Mouse (Mus musculus) MEL-GATA-1-ER (cell line): ENCODE results near the gene Plekha8.

Experiments used
- DNase-seq: peaks from one replicate; pipeline ENCODE4 v3.0.0-alpha.2; 2012; ENCODE audit warnings: low read depth; ENCODE audit errors: extremely low read depth

The Plekha8 gene

DNA sequence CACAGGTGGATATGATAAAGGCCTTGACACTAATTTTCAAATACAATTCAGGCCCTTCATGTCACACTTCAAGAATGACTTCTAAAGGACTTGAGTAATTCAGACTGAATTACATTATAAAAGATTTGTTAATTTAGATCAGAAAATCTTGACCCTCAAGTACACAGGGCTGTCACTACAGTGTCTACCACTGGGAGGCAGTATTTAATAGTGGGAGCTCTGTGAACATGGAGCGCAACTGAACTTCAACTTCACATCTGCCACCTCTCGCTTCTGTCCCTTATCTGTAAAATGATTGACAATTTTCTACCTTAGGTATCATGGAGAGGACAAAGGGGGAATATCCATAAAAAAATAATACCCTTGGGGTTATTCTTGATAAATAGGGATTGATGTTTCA is 8.7 kb upstream of the Plekha8 start:
- peak; percentile 17 for DNase-seq

DNA sequence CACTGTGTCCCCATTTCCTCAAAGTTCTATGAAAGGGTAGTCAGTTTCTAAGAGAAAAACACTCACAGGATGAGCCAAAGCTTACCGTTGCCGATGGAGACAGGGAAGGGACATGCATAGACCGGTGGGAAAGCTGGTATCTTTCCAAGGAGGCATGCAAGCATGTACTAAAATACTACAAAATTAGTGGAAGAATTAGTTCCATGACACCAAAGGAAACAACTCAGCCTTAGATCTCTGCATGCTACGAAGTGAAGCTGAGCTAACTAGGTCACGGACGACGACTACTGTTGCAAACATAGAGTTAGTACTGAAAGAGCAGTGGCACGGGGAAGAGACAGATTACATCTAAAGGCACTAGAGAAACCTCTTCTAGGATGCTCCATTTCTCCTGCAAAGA is 8.0 kb upstream of the Plekha8 start:
- no peak for DNase-seq

DNA sequence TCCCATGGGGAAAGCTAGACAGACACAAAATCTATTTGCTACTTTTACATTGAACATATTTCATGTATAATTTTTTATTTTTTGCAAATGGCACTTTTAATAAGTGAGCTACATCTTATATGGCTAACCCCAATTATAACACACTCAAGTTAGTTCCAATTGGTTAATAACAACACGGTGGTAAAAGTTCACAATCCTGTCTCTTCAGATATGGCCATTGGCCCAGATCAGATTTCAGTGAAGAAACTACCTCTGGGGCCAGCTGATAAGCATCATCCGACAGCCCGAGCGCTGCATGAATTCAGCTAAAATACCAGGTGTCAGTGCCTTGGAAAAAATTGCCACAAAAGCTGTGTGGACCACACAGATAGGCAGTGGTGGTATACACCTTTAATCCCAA is 7.2 kb upstream of the Plekha8 start:
- no peak for DNase-seq

DNA sequence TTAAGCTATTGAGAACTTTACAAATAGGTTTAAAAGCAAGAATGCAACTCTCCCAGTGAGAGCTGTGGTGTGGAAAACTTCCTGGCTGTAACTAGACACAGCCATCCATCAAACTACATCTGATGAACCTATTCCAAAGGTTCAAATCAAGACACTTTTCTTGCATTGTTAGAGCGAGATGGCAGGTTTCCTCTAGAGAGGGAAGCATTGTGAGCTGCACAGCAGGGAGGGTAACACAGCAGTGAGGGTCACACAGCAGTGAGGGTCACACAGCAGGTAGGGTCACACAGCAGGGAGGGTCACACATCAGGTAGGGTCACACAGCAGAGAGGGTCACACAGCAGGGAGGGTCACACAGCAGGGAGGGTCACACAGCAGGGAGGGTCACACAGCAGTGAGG is 6.7 kb upstream of the Plekha8 start:
- DNase-seq = no peak

DNA sequence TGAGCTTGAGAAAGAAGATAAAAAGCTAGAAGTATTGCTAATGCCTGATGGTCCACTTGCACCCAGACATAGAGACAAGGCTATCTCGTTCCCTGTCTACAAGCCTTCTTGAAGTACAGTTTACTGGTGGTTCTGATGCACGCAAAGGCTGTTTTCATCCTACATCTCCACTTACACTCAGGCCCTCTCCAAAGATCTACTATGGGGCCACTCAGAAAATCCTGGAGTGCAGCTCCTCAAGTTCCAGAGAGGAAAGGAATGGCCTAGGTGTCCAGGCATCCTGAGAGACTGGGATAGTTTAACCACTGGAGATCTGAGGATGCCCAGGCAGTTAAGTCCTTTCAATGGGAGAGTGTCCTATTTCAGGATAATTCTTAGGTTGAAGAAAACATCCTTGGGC is 4.2 kb upstream of the Plekha8 start:
- DNase-seq = no peak

DNA sequence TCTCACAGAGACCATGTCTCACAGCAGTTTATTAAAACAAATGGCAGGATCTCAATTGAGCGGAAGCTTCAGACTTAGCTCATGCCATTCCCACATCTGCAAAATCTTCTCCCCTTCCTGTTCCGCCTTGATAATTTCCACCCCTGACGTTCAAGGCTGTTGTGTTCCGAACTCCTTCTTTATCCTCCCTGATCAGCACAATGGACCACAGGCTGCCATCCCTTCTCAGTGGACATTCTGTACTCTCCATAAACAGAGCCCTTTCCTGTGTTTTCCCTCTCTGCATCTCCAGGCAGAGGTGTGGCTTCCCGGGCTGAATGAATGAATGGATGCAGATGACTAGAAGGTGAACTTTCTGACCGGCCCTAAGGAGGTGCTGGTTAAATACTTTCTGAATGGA is 3.1 kb upstream of the Plekha8 start:
- DNase-seq = no peak

DNA sequence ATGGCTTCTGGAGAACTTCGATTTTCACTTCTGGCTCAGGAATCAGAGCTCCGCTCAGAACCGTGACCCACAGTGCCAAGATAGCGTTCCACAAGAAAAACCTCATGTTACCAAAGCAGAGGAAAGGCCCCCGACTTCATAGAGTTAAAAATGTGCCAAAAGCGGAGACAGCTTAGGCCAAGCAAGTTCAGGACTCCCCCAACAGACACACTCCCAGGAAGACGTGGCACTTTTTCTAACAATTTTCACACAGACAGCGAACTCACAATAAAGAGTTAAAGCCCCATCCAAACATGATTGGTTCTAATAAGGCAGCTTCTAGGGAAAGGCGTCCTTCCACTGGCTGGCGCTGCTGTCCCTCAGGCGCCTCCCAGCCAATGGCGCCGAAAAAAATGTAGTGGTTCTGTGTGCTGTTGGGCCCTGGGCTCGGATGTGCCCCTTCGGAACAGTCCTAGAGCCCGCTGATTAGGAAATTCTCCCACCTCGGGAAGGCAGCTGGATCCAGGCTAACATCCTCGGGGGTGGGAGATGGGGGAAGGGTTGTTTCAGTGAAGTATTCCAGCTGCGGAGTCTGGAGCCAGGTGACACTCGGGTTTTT is 1.9 kb upstream of the Plekha8 start:
- peak; percentile 90 for DNase-seq

DNA sequence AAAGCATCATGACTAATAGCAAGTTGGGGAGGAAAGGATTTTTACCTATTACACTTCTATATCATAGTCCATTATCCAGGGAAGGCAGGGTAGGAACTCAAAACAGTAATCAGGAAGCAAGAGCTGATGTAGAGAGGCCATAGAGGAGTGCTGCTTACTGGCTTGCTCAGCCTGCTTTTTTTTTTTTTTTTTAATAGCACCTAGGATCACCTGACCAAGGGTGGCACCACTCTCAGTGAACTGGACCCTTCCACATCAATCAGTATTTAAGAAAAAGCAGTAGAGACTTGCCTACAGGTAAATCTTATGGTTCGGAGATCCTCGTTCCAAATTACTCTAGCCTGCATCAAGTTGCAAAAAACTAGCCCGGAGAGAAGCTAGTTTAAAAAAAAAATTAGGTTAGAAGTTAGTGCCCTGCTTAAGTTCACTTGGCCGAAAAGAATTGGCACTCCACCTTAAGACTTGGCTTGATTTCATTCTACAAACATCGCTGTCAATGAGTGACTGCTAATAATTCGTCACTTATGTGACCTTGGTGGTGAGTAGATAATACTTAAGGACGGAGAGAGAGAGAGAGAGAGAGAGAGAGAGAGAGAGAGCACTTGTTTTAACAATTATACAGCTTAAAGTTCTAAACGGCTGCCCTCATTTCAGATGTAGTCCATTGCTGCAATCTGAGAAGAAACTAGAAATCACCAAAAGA is 994 bp upstream of the Plekha8 start:
- peak; percentile 29 for DNase-seq

DNA sequence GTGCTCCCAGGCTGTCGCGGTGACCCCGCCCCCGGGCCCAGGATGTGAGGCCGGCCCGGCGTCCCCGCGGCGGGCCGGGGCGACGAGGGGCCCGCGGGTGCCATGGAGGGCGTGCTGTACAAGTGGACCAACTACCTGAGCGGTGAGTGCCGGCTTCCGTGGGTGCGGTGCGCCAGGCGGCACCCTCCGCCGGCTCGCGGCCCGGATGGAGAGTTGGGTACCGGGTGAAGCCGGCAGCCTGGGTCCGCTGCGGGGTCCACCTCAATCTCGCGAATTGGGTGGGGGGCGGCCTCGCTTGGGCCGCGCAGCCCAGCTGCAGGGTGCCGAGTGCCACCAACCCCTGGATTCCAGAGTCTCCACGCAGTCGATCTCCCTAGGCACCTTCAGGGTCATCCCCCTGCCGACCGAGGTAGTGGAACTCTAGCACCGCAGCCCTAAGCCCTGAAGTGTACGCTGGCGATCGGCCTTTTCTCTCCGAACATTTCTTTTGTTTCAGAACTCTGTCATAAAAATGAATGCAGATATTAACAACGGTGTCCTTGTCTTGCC is 493 bp downstream of the Plekha8 start:
- DNase-seq = no peak

DNA sequence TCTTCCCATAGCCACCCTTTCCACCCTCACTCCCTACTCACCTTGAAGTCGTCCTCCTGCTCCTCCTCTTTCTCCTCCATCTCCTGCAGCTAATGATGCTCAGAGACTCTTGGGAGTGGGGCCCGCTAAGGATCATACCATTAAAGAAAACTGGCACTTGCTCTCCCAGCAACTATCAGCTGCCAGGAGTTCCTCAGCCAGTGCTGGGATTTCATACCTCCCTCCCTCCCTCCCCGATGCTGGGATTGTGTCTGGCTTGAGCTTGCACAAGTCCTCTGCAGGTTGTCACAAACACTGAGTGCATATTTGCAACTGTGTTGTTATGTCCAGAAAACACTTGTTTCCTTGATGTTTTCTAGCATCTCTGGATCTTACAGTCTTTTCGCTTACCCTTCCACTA is 2.3 kb downstream of the Plekha8 start, which contains the start of gene Fkbp14:
TSS of gene Fkbp14 (minus strand) at position 101 of the 400 bp plus-strand sequence.
- DNase-seq = no peak

DNA sequence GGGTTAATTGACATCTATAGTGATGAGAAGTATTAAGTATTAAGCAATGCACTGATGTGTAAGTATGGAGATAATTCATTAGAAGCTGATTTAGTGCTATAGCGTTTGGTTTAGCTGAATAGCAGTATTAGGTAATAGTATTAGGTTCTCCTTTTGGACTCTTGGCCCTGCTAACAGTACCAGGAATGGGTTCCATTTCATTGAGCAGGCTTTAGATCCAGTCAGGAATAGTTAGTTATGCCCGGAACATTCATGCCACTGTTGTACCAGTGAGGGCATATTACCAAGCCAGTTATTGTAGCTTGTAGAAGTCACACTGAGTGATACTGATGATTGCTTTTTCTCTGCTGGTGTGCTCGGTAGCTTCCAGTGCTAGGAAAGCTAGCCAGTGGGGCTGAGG is 2.8 kb downstream of the Plekha8 start:
- no peak for DNase-seq

DNA sequence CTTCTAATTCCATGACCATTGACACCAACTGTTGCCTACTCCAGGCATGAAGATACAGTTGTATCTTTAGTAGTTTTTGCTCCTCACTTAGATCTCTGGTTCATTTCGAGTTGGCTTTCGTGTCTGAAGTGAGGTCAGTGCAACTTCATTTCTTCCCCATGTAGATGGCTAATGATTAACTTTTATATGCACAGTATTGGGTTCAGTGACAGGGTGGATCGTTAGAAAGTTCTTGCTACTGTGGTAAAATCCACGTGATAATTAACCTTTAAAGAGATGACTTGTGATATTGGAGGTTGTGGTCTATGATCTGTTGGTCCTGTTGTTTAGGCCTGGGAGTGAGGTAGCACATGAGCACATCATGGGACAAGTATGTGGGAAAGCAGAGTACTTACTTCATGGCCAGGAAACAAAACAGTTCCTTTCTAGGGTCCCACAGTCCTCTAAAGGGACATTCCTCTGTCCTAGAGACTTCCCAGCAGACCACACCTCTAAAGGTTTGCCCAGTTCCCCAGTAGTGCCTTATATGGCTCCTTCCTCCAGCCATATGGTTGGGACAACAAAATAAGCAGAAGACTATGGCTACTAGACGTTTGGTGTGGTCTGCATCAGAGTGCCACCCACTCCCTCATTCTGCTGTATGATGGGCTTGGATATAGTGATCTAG is 5.9 kb downstream of the Plekha8 start:
- no peak for DNase-seq

DNA sequence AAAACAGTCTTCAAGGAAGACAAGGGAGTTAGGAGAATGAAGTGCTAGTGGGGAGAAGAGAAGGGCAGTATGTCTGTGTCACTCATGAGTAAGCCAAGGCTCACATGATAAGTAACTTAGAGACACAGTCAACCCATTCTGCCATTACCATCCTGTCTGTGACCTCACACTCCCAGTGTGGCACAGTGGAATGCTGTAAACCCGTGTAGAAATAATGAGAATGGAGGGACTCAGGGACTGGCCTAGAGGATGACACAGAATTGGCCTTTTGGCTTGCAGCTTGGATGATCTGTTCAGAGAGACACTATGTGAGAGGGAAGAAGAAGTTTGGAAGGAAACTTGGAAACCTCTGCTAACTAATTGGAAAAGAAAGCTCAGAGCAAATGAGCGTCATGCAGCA is 8.0 kb downstream of the Plekha8 start:
- DNase-seq = no peak

DNA sequence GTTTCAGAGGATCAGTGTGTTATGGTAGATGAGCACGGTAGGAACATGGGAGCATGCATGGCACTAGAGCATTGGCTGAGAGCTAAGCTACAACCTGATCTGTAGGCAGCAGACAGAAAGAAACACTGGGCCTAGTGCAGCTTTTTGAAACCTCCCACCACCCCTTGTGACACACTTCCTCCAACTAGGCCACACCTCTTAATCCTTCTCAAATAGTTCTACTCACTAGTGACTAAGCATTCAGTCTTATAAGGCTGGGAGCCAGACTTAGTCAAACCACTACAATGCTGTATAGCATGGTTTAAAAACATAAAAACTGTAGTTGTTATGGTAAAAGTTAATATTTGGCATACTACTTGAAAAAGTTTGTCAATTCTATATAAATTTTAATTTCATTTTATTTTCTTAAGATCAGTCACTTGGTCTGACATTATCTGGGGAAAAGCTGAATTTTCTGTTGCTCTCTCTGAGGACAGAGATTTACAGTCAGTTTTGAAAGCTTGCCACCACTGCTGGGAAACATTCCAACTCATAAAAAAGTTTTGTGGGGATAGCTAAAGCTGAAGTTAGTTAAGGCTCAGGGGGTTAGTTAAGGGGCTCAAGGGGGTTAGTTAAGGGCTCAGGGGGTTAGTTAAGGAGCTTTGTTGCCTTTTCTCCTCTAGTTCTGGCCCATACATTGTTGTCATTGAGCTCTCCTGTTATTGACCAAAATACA is 9.2 kb downstream of the Plekha8 start:
- DNase-seq = no peak

DNA sequence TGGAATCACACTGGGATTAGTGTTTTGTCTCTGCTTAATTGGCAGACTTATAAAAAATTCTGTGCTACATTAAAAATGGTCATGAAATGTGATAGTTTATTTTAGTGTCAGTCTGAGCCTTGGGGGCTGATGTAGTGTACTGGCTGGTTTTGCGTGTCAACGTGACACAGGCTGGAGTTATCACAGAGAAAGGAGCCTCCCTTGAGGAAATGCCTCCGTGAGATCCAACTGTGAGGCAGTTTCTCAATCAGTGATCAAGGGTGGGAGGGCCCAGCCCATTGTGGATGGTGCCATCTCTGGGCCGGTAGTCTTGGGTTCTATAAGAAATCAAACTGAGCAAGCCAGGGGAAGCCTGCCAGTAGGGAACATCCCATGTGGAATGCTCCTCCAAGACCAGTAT is 11.3 kb downstream of the Plekha8 start:
- no peak for DNase-seq

DNA sequence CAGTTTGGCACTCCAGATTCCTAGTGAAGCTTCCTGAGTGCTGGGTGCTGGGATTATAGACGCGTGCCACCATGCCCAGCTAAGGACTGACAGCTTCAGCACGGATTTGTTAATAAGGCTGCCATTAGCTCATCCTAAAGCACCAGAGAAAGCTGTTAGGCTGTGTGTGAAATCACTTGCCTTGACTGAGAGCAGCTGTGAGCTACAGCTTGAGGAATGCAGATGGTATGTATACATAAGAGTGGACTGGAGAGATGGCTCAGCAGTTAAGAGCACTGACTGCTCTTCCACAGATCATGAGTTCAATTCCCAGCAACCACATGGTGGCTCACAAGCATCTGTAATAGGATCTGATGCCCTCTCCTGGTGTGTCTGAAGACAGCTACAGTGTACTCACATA is 22.5 kb downstream of the Plekha8 start:
- DNase-seq = no peak

DNA sequence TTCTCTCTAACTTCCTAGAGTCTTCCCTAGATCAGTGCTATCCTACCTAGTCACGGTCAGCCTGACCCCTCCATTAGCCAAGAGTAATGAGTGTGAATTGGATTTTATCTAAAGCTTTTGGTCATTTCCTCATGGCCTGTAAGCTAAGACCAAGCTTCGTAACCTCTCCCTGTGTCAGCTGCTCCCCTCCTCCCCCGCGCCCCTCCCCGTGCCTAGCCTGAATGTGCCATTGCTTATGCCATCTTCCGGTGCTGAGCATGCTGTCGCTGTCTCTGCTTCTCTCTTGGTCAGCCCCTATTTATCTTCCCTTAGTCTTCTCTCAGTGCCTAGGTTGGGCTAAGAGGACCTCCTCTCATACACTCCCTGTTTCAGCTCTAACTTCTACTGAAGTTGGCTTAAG is 24.6 kb downstream of the Plekha8 start:
- no peak for DNase-seq

DNA sequence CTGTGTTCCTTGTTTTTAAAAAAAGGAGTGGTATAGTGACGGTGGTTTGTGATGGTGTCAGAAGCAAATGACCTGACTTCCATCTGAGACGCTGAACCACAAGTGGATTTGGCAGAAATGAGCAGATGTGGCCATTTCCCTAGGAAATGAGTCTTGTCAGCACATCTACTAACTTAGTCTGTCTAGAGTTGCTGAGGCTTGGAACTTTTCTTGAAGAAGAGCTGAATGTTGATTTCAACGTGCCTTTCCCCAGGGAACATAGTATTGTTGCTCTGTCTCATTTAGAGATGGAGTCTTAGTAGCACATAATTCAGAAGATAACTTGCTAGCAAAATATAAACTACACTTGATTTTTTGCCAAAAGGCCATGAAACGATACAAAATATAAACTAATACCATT is 25.4 kb downstream of the Plekha8 start:
- no peak for DNase-seq

DNA sequence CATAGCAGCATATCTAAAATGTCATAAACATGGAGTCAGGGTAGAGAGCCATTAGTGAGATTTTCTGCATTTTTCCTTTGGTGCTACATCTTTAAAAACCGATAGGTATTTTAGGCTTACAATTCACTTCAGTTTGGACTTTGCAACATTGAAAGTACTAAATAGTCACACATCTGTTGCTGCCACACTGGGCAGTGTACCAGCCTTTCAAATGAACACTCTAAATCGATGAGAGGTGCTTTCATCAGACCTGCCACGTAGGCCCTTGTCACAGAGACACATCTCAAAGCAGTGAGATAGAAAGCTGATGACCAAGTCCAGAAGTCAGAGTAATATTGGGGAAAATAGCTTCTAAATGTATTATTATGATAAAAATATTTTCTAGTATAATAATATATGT is 33.5 kb downstream of the Plekha8 start:
- DNase-seq = no peak

DNA sequence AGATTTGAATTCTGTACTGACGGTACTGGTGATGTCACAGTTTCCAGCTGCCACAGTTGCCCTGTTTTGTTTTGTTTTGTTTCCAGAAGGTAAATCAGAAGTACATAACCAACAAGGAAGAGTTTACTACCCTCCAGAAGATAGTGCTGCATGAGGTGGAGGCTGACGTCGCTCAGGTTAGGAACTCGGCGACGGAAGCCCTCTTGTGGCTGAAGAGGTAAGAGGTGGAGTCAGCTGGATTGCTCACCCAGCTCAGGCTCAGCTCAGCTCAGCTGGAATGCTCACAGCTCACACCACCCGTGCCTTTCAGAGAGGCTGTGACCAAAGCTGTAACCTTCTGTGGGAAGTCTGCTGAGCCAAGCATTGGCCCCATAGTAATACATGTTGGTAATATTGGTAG is 34.8 kb downstream of the Plekha8 start:
- DNase-seq = no peak

DNA sequence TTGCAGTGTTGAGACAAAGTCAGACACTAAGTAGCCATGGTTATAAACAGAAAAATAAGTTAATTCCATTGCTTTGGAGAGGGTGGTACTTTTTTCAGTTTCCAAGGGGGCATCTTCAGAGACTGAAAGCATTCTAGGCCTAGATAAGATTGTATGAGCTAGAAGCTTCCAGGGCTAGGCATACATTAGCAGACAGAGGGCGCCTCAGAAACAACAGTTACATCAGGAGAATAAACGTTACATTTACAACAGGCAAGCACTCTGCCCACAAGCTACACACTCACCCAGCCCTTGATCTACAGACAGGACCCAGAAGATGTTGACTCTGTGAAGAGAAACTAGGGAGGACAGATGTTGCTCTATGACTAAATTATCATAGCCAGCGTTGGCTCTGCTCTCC is 36.6 kb downstream of the Plekha8 start:
- no peak for DNase-seq

DNA sequence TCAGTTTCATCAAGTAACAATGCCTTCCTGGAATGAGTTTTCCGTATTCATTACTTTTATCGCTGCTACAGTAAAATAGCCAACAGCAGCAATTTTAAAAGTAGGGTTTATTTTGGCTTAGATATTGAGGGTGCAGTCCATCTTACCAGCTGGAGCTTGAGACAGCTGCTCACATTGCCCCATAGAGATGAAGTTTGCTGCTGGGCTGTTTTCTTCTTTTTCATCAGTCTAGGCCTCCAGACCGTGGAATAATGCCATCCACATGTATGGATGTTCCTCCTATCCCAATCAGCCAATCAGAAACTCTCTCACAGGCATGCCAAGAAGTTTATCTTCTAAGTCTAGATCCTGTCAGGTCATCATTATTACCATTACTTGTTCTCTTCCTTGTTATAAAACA is 45.0 kb downstream of the Plekha8 start:
- DNase-seq = no peak
